Mouse (Mus musculus): ENCODE results near the gene Fbn1.

Gene Fbn1

GRCm38 (mm10) chr2:125334163-125334562, 173.6 kb downstream of the Fbn1 start:
- DNase-seq (ENCODE audit: low spot score) = no peak

GRCm38 (mm10) chr2:125331581-125331980, 176.2 kb downstream of the Fbn1 start:
- no peak for DNase-seq (ENCODE audit: low spot score)

GRCm38 (mm10) chr2:125330506-125330905, 177.3 kb downstream of the Fbn1 start:
- no peak for DNase-seq (ENCODE audit: low spot score)

GRCm38 (mm10) chr2:125325125-125325855, 182.5 kb downstream of the Fbn1 start:
- DNase-seq (ENCODE audit: low spot score) = no peak

GRCm38 (mm10) chr2:125324455-125324854, 183.3 kb downstream of the Fbn1 start:
- DNase-seq (ENCODE audit: low spot score) = no peak

GRCm38 (mm10) chr2:125323347-125323746, 184.4 kb downstream of the Fbn1 start:
- DNase-seq (ENCODE audit: low spot score) = no peak

GRCm38 (mm10) chr2:125322581-125322980, 185.2 kb downstream of the Fbn1 start:
- no peak for DNase-seq (ENCODE audit: low spot score)

GRCm38 (mm10) chr2:125321071-125321470, 186.7 kb downstream of the Fbn1 start:
- no peak for DNase-seq (ENCODE audit: low spot score)

GRCm38 (mm10) chr2:125319651-125320050, 188.1 kb downstream of the Fbn1 start:
- DNase-seq (ENCODE audit: low spot score) = no peak

- DNase-seq (ENCODE audit: low spot score) = no peak
These were observed 189.3 kb downstream of the Fbn1 start for GRCm38 (mm10) chr2:125318371-125319061.

- DNase-seq (ENCODE audit: low spot score) = no peak
These were observed 192.6 kb downstream of the Fbn1 start for GRCm38 (mm10) chr2:125315203-125315602.

GRCm38 (mm10) chr2:125314169-125314925, 193.4 kb downstream of the Fbn1 start:
- DNase-seq (ENCODE audit: low spot score) = no peak

GRCm38 (mm10) chr2:125309710-125310109, 198.1 kb downstream of the Fbn1 start:
- no peak for DNase-seq (ENCODE audit: low spot score)

- DNase-seq (ENCODE audit: low spot score) = no peak
These were observed 202.1 kb downstream of the Fbn1 start for GRCm38 (mm10) chr2:125305671-125306070.

GRCm38 (mm10) chr2:125304746-125305145, 203.0 kb downstream of the Fbn1 start:
- DNase-seq (ENCODE audit: low spot score) = no peak

- no peak for DNase-seq (ENCODE audit: low spot score)
These were observed 203.9 kb downstream of the Fbn1 start for GRCm38 (mm10) chr2:125303764-125304384.

- no peak for DNase-seq (ENCODE audit: low spot score)
These were observed 205.2 kb downstream of the Fbn1 start for GRCm38 (mm10) chr2:125302625-125302924.

GRCm38 (mm10) chr2:125301877-125302624, 205.7 kb downstream of the Fbn1 start:
- DNase-seq (ENCODE audit: low spot score) = no peak

GRCm38 (mm10) chr2:125298841-125299240, 209.0 kb downstream of the Fbn1 start:
- DNase-seq (ENCODE audit: low spot score) = no peak

- no peak for DNase-seq (ENCODE audit: low spot score)
These were observed 212.3 kb downstream of the Fbn1 start for GRCm38 (mm10) chr2:125295526-125295925.

GRCm38 (mm10) chr2:125293969-125294491, 213.8 kb downstream of the Fbn1 start:
- no peak for DNase-seq (ENCODE audit: low spot score)

GRCm38 (mm10) chr2:125292616-125293015, 215.2 kb downstream of the Fbn1 start:
- DNase-seq (ENCODE audit: low spot score) = no peak

Measured in T-cell, adult 2 months (primary cell).